Mouse (Mus musculus): ENCODE data around the gene Baz2b. TPM values are rescaled to one million over a fixed set of nuclear protein-coding genes. Genes with fewer than 3 reads are reported as not detected.
"Not testable (repeated sequence)": the region's sequence is repeated elsewhere in the genome, so short reads cannot be mapped to it uniquely, and the experiment has no call there.

The Baz2b gene
- total RNA-seq, 2 experiments from 2014 or later: 89.2 to 97.1 TPM

GRCm38 (mm10) chr2:60109001-60109400 lies 100.6 kb downstream of the Baz2b start:
- no peak for DNase-seq (ENCODE audit: low spot score in 2 of 2)

GRCm38 (mm10) chr2:60096625-60097024 lies 113.0 kb downstream of the Baz2b start:
- DNase-seq (ENCODE audit: low spot score in 2 of 2): no peak

- DNase-seq (ENCODE audit: low spot score in 2 of 2): no peak
Measured at GRCm38 (mm10) chr2:60090280-60090679, 119.4 kb downstream of the Baz2b start.

- DNase-seq (ENCODE audit: low spot score in 2 of 2): no peak
Measured at GRCm38 (mm10) chr2:60089528-60090247, 120.0 kb downstream of the Baz2b start.

- DNase-seq (ENCODE audit: low spot score in 2 of 2): no peak
Measured at GRCm38 (mm10) chr2:60088785-60089527, 120.7 kb downstream of the Baz2b start.

GRCm38 (mm10) chr2:60086197-60086903 lies 123.3 kb downstream of the Baz2b start:
- DNase-seq (ENCODE audit: low spot score in 2 of 2): no peak

- DNase-seq (ENCODE audit: low spot score in 2 of 2): no peak
Measured at GRCm38 (mm10) chr2:60084823-60085222, 124.8 kb downstream of the Baz2b start.

GRCm38 (mm10) chr2:60082984-60083636 lies 126.5 kb downstream of the Baz2b start:
- DNase-seq (ENCODE audit: low spot score in 2 of 2): no peak

- DNase-seq (ENCODE audit: low spot score in 2 of 2): no peak
Measured at GRCm38 (mm10) chr2:60082225-60082624, 127.4 kb downstream of the Baz2b start.

- DNase-seq (ENCODE audit: low spot score in 2 of 2): no peak
Measured at GRCm38 (mm10) chr2:60080831-60081230, 128.8 kb downstream of the Baz2b start.

GRCm38 (mm10) chr2:60077631-60078030 lies 132.0 kb downstream of the Baz2b start:
- DNase-seq (ENCODE audit: low spot score in 2 of 2): no peak

GRCm38 (mm10) chr2:60076800-60077199 lies 132.8 kb downstream of the Baz2b start:
- no peak for DNase-seq (ENCODE audit: low spot score in 2 of 2)

- no peak for DNase-seq (ENCODE audit: low spot score in 2 of 2)
Measured at GRCm38 (mm10) chr2:60076025-60076424, 133.6 kb downstream of the Baz2b start.

GRCm38 (mm10) chr2:60073798-60074197 lies 135.8 kb downstream of the Baz2b start:
- DNase-seq (ENCODE audit: low spot score in 2 of 2): not testable (repeated sequence)

GRCm38 (mm10) chr2:60071813-60072212 lies 137.8 kb downstream of the Baz2b start:
- DNase-seq (ENCODE audit: low spot score in 2 of 2): no peak

GRCm38 (mm10) chr2:60070938-60071337 lies 138.7 kb downstream of the Baz2b start:
- DNase-seq (ENCODE audit: low spot score in 2 of 2): no peak

- DNase-seq (ENCODE audit: low spot score in 2 of 2): no peak
Measured at GRCm38 (mm10) chr2:60068468-60068867, 141.2 kb downstream of the Baz2b start.

- DNase-seq (ENCODE audit: low spot score in 2 of 2): no peak
Measured at GRCm38 (mm10) chr2:60065415-60065814, 144.2 kb downstream of the Baz2b start.

GRCm38 (mm10) chr2:60060185-60060775 lies 149.4 kb downstream of the Baz2b start:
- DNase-seq (ENCODE audit: low spot score in 2 of 2): no peak

- DNase-seq (ENCODE audit: low spot score in 2 of 2): no peak
Measured at GRCm38 (mm10) chr2:60059300-60059699, 150.3 kb downstream of the Baz2b start.

- no peak for DNase-seq (ENCODE audit: low spot score in 2 of 2)
Measured at GRCm38 (mm10) chr2:60056043-60056442, 153.6 kb downstream of the Baz2b start.

All from adrenal gland, postnatal 4 days (tissue).